12 mouse cellular contexts compared by ENCODE assay signal in genomic region chr5:144647311-144648104, GRCm38 (mm10).
DNase-seq lines count a peak whose midpoint lies in the region.
"Had no signal": no experiment of that assay in that cellular context is flagged by ENCODE, and none has a peak within 500 bp of the region (broad histone marks: within the 10 kb centered on the region; RNA-seq: fewer than 3 reads in every experiment).

No protein-coding gene starts in this region.

- peak; percentile 74 for DNase-seq in right cerebral cortex, adult 2 months (ENCODE audit: low spot score in 2 of 2)
- no peak for DNase-seq in right cerebral cortex, postnatal 4 days
- DNase-seq in frontal cortex, postnatal 36 days (ENCODE audit: low spot score in 2 of 2) = peak; percentile 70 to 78
- peak; percentile 49 to 52 for DNase-seq in left cerebral cortex, postnatal 14 days (ENCODE audit: low spot score in 2 of 2)
- no peak for DNase-seq in kidney, postnatal 10 days
- DNase-seq in heart, postnatal 25 days (ENCODE audit: low spot score) = no peak
- DNase-seq in cerebellum, adult 11-12 months = no peak
- DNase-seq: cerebellum, adult 8-10 months; gastrocnemius, postnatal 36 days; kidney, adult 18-20 months; liver; thymus, postnatal 4 days had no signal

- intact Hi-C loops in left cerebral cortex, postnatal 14 days (cut with DNase I) = loop anchor here (5.0 kb wide), 1 partner anchor 45 kb away; no protein-coding TSS in a partner anchor
- intact Hi-C loops in heart, postnatal 25 days (cut with DNase I) = no loop called here

Comparison
In these comparisons a context has a peak if more than half of its experiments do, and no peak if none do; other contexts are left out.
1. DNase-seq: peak in right cerebral cortex, adult 2 months (2 of 2), frontal cortex, postnatal 36 days (2 of 2) and left cerebral cortex, postnatal 14 days (2 of 2); none in right cerebral cortex, postnatal 4 days (single experiment), kidney, postnatal 10 days (single experiment), heart, postnatal 25 days (single experiment) and cerebellum, adult 11-12 months (single experiment).